Mouse (Mus musculus) spleen, postnatal 14 days (tissue): Measurements from ENCODE around the gene Arl16.
A peak's percentile ranks its signal among the peaks of the same experiment; 100 is the strongest.
"Not testable (repeated sequence)": the region's sequence is repeated elsewhere in the genome, so short reads cannot be mapped to it uniquely, and the experiment has no call there.

Source experiments
- DNase-seq, 2 experiments: peaks; one replicate each; pipeline ENCODE4 v3.0.0; 2021 to 2022; ENCODE audit warnings: low spot score in 2 of 2

The Arl16 gene

DNA sequence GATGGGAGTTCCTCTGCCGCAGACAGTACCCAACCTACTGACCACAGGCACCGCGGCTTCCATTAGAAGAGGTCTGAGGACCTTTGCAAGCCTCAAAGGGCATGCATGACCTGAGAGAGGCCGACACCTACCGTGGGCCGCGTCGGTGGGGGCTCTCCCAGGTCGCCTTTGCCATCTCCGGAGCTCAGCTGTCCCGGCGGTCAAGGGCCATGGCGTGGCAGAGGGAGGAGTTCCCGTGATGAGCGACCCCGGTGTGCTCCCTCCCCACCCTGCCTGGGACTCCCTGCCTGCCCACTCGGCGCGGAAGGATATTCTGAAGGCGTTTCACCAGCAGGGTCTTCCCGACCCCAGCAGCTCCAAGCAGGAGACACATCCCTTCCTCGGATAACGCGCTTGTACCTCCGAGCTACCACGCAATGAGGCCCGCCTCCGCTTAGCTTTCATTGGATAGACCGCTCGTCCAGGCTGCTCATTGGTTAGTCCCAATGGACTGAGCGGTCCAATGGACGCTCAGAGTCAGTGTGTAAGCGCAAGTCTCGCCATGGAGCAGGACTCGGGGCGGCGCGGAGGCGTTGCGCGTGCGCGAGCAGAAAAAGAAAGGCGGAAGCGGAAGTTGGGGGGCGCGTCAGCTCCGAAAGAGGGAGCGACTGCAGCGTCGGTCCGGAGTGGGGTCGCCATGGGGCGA lies at the start of gene Arl16:
Gene Arl16, minus strand, starts transcription at position 557 of the 685 bp plus-strand sequence.
- DNase-seq = peak; percentile 88 to 89

DNA sequence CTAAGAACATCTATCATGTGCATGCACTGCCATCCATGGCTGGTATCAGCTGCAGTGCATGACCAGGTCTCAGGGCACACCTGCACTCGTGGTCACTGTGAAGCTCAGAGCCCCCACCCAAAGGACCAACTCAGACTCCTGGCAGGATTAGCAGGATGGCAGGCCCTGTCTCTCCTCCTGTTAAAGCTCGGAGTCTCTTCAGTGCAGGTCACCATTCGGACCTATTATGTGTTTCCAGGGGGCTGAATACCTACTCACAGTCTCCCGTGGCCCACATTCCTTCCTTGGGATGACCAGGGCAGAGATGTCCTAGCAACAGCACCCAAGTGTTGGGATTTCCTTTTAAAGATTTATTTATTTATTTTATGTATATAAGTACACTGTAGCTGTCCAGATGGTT lies 49.7 kb upstream of the Arl16 start:
- no peak for DNase-seq

- DNase-seq = peak; percentile 74 to 88
These were observed 48.2 kb upstream of the Arl16 start for GRCm38 (mm10) chr11:120515611-120516010.

DNA sequence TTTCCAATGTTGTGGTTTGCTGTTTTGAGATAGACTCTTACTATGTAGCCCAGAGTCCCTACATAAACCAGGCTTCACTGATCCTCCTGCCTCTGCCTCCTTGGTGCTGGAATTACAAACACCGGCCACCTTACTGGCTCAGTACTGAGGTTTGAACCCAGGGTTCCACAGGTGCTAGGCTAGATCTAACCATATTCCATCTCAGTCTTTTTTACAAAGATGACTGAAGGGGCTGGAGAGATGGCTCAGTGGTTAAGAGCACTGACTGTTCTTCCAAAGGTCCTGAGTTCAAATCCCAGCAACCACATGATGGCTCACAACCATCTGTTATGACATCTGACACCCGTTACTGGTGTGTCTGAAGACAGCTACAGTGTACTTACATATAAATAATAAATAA lies 46.9 kb upstream of the Arl16 start:
- DNase-seq = not testable (repeated sequence)

GRCm38 (mm10) chr11:120512790-120513453 lies 45.5 kb upstream of the Arl16 start:
- no peak for DNase-seq

- DNase-seq = no peak
These were observed 43.1 kb upstream of the Arl16 start for GRCm38 (mm10) chr11:120510375-120511030.

DNA sequence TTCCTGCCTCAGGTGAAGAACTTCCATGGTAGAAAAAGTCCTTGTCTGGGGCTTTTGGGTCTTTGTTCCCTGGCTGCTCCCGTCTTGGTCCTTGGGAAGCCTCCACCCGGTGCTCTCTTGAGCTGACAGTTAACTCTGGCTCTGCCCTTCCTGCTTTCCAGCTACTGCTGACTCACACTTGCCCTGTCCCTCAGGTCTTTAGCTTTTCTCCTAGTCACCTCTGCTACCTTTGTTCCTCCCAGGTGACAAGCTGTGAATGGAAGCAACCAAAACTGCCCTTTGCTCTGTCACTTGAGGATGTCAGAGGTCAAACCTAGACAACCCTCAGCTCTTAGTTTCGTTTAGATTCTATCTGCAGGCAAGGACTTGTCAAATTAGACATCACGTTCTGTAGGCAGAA lies 42.5 kb upstream of the Arl16 start:
- DNase-seq = no peak

GRCm38 (mm10) chr11:120508290-120508870 lies 41.0 kb upstream of the Arl16 start:
- DNase-seq = no peak

DNA sequence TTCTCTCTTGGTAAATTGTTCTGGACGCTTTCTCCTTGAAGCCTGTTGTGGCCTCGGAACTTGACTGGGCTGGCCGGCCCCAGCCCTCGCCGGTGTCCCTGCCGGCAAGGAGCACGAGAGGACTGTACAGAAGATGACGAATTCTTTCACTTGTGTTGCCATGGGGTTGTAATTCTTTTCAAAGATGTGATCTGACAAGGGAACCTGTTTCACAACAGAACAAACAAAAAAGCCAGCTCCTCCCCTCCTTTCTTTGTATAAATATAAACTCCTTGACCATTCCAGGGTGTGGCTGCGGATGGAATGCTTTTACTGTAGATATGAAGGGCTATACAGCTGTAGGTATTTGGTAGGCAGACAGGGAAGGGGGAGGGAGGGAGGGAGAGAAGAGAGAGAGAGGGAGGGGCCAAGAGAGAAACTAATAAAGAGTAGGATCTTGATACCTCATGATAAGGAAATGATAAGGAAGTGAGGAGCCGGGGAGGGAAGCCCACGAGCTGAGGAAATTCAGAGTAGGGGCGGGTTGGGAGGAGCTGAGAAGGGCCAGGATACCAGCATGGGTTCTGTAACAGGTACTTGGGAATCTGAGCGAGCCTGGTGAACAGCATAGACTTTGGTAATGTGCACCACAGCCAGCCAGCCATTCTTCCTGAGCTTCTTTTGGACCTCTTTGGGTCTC lies 40.3 kb upstream of the Arl16 start:
- DNase-seq = no peak

DNA sequence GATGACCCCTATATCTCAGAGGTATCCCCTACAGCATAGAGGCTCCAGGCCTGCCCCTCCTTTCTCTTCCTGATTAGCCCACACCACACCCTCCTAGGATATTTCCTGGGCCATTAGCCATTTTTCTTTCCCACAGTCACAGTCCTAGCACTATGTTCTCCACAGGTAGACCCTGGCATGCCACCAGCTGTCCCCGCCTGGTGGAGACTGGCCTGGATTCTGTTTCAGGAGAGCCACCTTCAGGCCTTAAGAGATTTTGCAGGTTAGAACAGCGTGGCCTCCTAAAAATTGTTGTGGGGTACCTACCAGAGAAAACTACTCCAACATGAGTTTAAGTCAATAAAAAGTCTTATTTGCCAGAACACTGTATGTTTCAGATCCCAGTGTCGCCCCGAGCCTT lies 39.5 kb upstream of the Arl16 start:
- DNase-seq = no peak

GRCm38 (mm10) chr11:120505661-120506060 lies 38.3 kb upstream of the Arl16 start:
- no peak for DNase-seq

GRCm38 (mm10) chr11:120501701-120502100 lies 34.3 kb upstream of the Arl16 start:
- no peak for DNase-seq

- DNase-seq = no peak
These were observed 33.6 kb upstream of the Arl16 start for GRCm38 (mm10) chr11:120501018-120501417.

DNA sequence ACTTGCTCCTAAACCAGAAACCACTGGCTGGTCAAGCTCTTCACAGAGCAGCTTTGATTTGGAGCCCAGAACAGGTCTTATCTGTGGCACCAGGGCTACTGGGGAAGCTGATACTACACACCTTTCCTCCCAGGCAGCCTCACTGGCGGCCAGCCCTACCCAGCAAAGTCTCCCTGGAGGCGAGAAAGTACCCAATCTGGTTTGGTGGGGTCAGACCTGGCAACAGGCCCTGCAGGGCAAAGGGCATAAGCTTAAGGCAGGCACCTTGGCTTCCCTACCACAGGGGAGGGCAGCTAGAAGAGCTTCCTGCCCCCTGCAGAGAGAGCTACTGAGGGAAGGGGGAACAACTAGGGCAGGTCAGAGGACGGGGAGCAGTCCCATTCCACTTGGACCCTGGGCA lies 33.0 kb upstream of the Arl16 start:
- DNase-seq = no peak

GRCm38 (mm10) chr11:120499894-120500293 lies 32.5 kb upstream of the Arl16 start:
- DNase-seq = no peak

GRCm38 (mm10) chr11:120498891-120499290 lies 31.5 kb upstream of the Arl16 start:
- no peak for DNase-seq

DNA sequence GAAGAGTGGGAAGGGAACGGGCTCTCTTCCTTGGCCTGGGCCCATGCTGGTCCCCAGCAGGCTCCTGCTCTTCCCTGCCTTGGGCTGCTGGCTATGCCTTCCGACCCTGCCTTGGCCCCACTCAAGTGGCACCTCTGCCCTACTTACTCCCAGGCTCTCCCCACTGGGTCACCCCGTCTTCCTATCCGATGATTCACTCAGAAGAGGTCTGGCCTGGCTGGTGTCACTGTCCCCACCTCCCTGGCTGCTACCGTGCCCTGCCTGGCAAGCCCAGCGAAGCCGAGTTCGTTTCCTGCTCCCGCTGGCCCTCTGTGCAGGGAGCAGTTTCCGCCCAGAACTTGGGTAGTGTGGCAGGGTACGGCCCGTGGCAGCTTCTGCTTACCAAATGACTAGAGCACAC lies 30.8 kb upstream of the Arl16 start:
- DNase-seq = no peak

GRCm38 (mm10) chr11:120497436-120497835 lies 30.0 kb upstream of the Arl16 start:
- no peak for DNase-seq

- DNase-seq = no peak
These were observed 26.5 kb upstream of the Arl16 start for GRCm38 (mm10) chr11:120493911-120494310.

- DNase-seq = no peak
These were observed 25.9 kb upstream of the Arl16 start for GRCm38 (mm10) chr11:120493351-120493750.

GRCm38 (mm10) chr11:120492878-120493203 lies 25.4 kb upstream of the Arl16 start:
- no peak for DNase-seq
